Mouse (Mus musculus) v-Abl transformed pro-B cells (cell line): ENCODE results near the gene Shisa8.

Source experiments
- in situ Hi-C, 2 experiments: fragments of 400-800 bp; cut with MboI; formaldehyde crosslinking; loops; one replicate each; pipeline ENCODE4 v1.15.1; 2025; ENCODE audit not compliant: unreplicated experiment in 2 of 2

Gene Shisa8

GRCm38 (mm10) chr15:82160731-82161640, 51.6 kb downstream of the Shisa8 start:
- in situ Hi-C loops, result no loop called here

- in situ Hi-C loops, result no loop called here
Measured at GRCm38 (mm10) chr15:82159471-82159870, 53.1 kb downstream of the Shisa8 start.

DNA sequence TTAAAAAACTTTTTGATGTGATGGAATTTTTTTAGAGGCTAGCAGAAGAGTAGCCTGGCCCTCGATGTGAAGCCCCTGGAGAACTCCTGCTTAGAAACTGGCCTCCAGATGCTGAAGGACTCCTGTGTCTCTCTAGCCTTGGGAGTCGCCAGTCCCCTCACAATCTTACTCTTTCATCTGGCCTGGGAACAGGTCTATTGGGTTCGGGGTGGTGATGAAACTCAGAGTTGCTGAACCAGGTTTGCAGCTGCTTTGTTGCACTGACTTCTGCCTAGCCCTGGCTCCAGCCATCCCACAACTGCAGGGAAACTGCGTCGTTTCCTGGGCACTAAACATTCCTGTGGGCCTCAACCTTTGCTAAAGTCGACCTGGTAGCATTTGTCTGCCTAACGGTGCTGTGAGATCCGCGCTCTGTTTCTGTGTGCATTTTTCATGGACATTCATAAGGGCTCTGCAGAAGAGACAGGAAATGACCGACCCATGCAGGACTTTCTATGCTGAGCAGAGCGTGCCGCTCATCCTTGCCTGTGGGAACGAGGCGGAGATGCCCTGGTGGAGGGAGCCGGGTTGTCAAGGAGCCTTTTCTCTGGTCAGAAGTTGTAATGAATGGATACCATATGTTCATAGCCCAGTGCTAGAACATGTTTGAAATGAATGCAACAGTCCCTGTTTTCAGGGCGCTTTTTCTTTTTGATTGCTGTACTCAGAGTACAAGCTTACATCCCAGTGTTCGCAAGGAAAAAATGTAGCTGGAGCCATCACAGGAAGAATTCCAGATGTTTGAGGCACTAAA, 54.2 kb downstream of the Shisa8 start:
- in situ Hi-C loops, result no loop called here

DNA sequence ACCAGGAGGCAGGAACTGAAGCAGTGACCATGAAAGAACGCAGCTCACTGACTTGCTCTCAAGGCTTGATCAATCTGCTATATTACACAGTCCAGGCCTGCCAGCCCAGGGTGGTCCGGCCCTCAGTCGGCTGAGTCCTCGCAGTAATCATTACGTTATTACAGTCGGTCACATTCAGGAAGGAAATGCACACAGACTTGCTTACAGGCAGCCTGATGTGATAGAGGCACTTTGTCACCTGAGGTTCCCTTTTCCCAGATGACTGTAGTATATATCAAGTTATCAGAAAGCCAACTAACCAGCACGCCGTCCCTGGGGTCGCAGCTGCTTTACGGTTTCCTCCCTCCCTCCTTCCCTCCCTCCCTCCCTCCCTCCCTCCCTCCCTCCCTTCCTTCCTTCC, 55.7 kb downstream of the Shisa8 start:
- in situ Hi-C loops, result no loop called here

DNA sequence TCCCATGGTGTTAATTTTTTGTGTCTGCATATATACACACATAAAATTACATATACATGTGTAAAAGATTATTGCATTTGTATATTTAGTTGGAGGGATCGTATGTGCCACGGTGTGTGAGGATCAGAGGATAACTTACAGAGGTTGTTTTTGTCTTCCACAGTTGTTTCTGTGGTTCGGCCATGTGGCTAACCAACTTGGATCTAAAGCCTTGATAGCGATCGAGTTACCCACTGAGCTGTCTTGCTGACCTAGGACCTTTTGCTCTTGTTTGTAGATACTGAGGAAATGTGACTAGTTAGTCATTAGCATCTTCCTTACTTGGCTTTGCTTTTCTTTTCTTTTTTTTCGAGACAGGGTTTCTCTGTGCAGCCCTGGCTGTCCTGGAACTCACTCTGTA, 56.3 kb downstream of the Shisa8 start:
- in situ Hi-C loops, result no loop called here
